Mouse (Mus musculus) kidney, adult 10 weeks (tissue): ENCODE results near the gene Zfp938. TPM values are rescaled to one million over a fixed set of nuclear protein-coding genes. Genes with fewer than 3 reads are reported as not detected.

ENCODE experiments used
- polyA plus RNA-seq: library from polyadenylated mRNA; stranded (reverse); fragments of 350-450 nt; fragmentation: Illumina TruSeq; extraction: RNeasy Lipid Tissue Mini Kit (QIAGEN cat#74804); gene quantifications from one replicate; pipeline ENCODE4 v1.2.3, GENCODE M21; 2014; ENCODE audit warnings: low read depth, low replicate concordance

Zfp938 gene
- 30.1 TPM for polyA plus RNA-seq

DNA sequence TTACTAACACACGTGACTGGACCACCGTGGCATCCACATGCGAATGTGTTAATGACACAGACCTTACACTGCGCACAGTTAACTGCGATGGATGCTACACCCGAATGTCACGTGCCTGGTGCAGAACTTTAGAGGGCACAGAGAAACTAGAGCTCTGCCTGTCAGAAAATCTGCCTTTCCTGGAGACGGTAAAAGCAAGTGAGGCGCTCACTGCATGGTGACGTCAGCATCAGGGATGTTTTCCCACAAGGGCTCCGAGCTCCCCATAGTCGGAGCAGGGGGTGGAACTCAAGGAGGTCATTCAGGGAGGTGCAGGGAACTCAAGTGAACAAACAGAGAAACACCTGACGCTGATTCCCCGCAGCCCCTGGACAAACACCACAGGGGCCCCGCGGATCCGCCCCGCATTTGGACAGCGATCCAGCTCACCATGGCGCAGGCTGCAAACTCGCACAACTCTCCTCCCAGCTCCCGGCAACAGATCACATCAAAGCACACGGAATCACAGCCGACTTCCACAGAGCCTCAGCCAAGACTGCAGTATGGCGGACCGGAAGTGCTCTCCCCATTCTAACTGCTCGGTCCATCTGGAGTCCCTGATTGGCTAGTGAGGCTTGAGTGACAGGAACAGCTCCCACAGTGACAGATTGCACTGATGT, at the start of gene Zfp938:
Zfp938 (minus strand) TSS at position 539 of the 659 bp plus-strand sequence.

Other genes starting within 250 kb of the Zfp938 start
- 11.1 TPM for gene Zfp873, start 193.2 kb downstream of the Zfp938 start, polyA plus RNA-seq
- gene BC024063, start 157.9 kb downstream of the Zfp938 start, polyA plus RNA-seq: 4.5 TPM
- gene AU041133, start 113.3 kb downstream of the Zfp938 start, polyA plus RNA-seq: 14.6 TPM
- 0.04 TPM for gene 4932415D10Rik, start 75.3 kb upstream of the Zfp938 start, polyA plus RNA-seq
- 8.0 TPM for gene Gm4924, start 113.0 kb upstream of the Zfp938 start, polyA plus RNA-seq